Mouse (Mus musculus) heart, postnatal 0 days (tissue): ENCODE measurements at regions not wholly inside any gene's neighbourhood (a gene's known extent, or its start where the extent isn't known, plus 50 kb on each side); places are given as distances from the start of the nearest gene placed in this dataset.

Experiments used
- CTCF ChIP-seq: IDR thresholded peaks from 2 replicates; pipeline ENCODE4 v1.5.1; 2016; ENCODE audit warnings: antibody characterized with exemption, control low read depth, low read depth
- EP300 ChIP-seq: IDR thresholded peaks from 2 replicates; pipeline ENCODE4 v1.6.1; 2016; ENCODE audit warnings: antibody characterized with exemption, low read depth

GRCm38 (mm10) chr13:5931433-5931832, 70.2 kb downstream of the Klf6 start:
- TF ChIP-seq CTCF (no peak), EP300 (no peak)
